Mouse (Mus musculus): ENCODE measurements at regions not wholly inside any gene's neighbourhood (a gene's known extent, or its start where the extent isn't known, plus 50 kb on each side); places are given as distances from the start of the nearest gene placed in this dataset.

DNA sequence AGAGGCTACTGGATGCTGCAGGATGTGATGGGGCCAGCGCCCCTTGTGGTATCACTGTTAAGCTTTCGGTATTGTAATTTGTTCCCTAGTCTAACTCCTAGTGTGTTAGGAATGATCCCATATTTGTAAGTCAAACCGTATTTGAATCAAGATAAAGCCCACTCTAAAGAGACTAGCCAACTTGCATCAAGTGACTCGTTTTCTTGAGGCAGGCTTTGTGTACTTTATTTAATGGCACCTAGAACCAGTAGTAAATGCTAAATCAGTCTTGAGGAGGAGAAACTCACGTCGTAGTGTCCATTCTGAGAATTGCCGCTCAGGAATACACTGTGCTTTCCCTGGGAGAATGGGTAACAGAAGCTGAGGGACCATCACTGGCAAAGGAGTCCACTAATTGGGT is 89.9 kb upstream of the Bmp4 start:
- DNase-seq (ENCODE audit: low read depth, low spot score), result no peak
- TF ChIP-seq GABPA (IDR thresholded peaks at IDR 0.05; ENCODE audit: low read depth, low read length) (no peak), RCOR1 (IDR thresholded peaks at IDR 0.05; ENCODE audit: low read depth, low read length) (no peak), TCF12 (IDR thresholded peaks at IDR 0.05; ENCODE audit: low read depth, low read length) (no peak), POLR2AphosphoS5 (IDR thresholded peaks at IDR 0.05; ENCODE audit: borderline replicate concordance, low read depth, low read length) (no peak), SIN3A (IDR thresholded peaks at IDR 0.05; ENCODE audit: low read length) (no peak), MYC (IDR thresholded peaks at IDR 0.05; ENCODE audit: low read depth, low read length) (no peak), ETS1 (IDR thresholded peaks at IDR 0.05; ENCODE audit: low read depth, low read length) (no peak), ZKSCAN1 (IDR thresholded peaks at IDR 0.05; ENCODE audit: low read depth, low read length) (no peak), MAZ (IDR thresholded peaks at IDR 0.05; ENCODE audit: low read depth, low read length) (no peak), USF2 (IDR thresholded peaks at IDR 0.05; ENCODE audit: borderline replicate concordance in 1 of 2, insufficient read depth in 1 of 2, low read depth in 1 of 2, low read length in 2 of 2) (no peak)
- Histone ChIP-seq H3K27ac (ENCODE audit: control insufficient read depth, low read depth, low read length) (no peak overlapping the region), H3K27me3 (ENCODE audit: control insufficient read depth in 1 of 2, insufficient read depth in 2 of 2, low read length in 2 of 2) (no peaks in the 10 kb centered on the region), H3K79me2 (ENCODE audit: control insufficient read depth, insufficient read depth, low read length, poor library complexity) (no peaks in the 10 kb centered on the region), H3K9ac (ENCODE audit: control insufficient read depth, low read depth, low read length, poor library complexity, severe bottlenecking) (no peak overlapping the region), H3K4me1 (ENCODE audit: control insufficient read depth in 1 of 2, insufficient read depth in 2 of 2, low read length in 2 of 2) (peaks cover 0 to 4% of the 10 kb centered on the region in 2 experiments; a peak in 2 of 4 replicates), H3K36me3 (ENCODE audit: control insufficient read depth in 1 of 2, insufficient read depth in 2 of 2, low read length in 2 of 2) (no peaks in the 10 kb centered on the region), H3K9me3 (replicated peaks; ENCODE audit: insufficient read depth, low read length) (no peaks in the 10 kb centered on the region), H3K4me3 (ENCODE audit: control insufficient read depth in 1 of 2, insufficient read depth in 1 of 2, low read depth in 2 of 2, low read length in 2 of 2) (no peak overlapping the region)

DNA sequence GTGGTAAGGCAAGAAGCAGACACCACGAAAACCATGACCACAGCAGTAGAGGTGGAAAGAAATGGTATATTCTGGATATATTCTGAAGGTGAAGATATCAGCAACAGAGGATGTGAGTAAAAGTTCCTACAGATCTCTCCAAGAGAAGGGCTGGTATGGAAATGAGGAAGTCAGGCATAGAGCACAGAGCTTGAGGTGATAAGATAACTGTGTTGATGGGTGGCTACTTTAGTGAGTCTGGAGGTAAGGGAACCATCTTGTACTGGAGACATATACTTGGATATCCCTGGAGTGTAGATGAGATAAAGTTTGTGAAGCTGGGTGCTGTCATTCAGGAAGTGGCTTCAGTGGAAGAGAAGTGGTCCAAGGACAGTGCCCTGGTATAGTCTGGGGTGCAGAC is 85.5 kb upstream of the Bmp4 start:
- TF ChIP-seq NELFE (IDR thresholded peaks at IDR 0.05; ENCODE audit: low read depth, low read length) (no peak), EP300 (IDR thresholded peaks at IDR 0.05; ENCODE audit: low read depth in 1 of 2, low read length in 2 of 2) (peak; percentile 45 to 65; a peak in 3 of 4 replicates), GATA1 (IDR thresholded peaks at IDR 0.05; ENCODE audit: low read depth, low read length) (peak; percentile 69)
- Histone ChIP-seq H3K27ac (ENCODE audit: control insufficient read depth, low read depth, low read length) (no peak overlapping the region), H3K9ac (ENCODE audit: control insufficient read depth, low read depth, low read length, poor library complexity, severe bottlenecking) (no peak overlapping the region), H3K4me1 (ENCODE audit: control insufficient read depth in 1 of 2, insufficient read depth in 2 of 2, low read length in 2 of 2) (peaks cover 0 to 4% of the 10 kb centered on the region in 2 experiments; a peak in 2 of 4 replicates), H3K36me3 (ENCODE audit: control insufficient read depth in 1 of 2, insufficient read depth in 2 of 2, low read length in 2 of 2) (no peaks in the 10 kb centered on the region), H3K9me3 (replicated peaks; ENCODE audit: insufficient read depth, low read length) (no peaks in the 10 kb centered on the region), H3K27me3 (ENCODE audit: control insufficient read depth in 1 of 2, insufficient read depth in 2 of 2, low read length in 2 of 2) (no peaks in the 10 kb centered on the region), H3K4me3 (ENCODE audit: control insufficient read depth in 1 of 2, insufficient read depth in 1 of 2, low read depth in 2 of 2, low read length in 2 of 2) (no peak overlapping the region), H3K79me2 (ENCODE audit: control insufficient read depth, insufficient read depth, low read length, poor library complexity) (no peaks in the 10 kb centered on the region)
- DNase-seq (ENCODE audit: low read depth, low spot score), result peak; percentile 53

DNA sequence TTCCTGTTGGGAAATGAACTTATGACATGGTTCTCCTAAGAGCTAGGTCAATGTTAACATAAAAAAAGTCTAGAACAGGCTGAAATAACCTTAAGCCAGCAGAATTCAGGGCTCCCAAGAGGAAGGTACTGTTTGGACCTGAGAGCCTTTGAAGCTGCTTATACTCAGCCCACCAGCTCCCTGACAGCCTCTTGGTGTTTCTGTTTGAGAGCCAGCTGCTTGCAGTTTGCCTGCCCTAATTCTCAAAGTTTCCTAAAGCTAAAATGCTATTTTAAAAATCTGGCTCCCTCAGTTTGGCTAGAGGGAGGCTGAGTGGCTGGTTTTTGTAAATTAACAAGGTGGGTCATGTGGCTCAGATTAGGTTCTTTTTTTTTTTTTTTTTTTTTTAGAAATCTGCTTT is 72.5 kb upstream of the Bmp4 start:
- Histone ChIP-seq H3K9ac (ENCODE audit: control insufficient read depth, low read depth, low read length, poor library complexity, severe bottlenecking) (no peak overlapping the region), H3K9me3 (replicated peaks; ENCODE audit: insufficient read depth, low read length) (no peaks in the 10 kb centered on the region), H3K27me3 (ENCODE audit: control insufficient read depth in 1 of 2, insufficient read depth in 2 of 2, low read length in 2 of 2) (no peaks in the 10 kb centered on the region), H3K79me2 (ENCODE audit: control insufficient read depth, insufficient read depth, low read length, poor library complexity) (no peaks in the 10 kb centered on the region), H3K27ac (ENCODE audit: control insufficient read depth, low read depth, low read length) (no peak overlapping the region), H3K36me3 (ENCODE audit: control insufficient read depth in 1 of 2, insufficient read depth in 2 of 2, low read length in 2 of 2) (no peaks in the 10 kb centered on the region), H3K4me3 (ENCODE audit: control insufficient read depth in 1 of 2, insufficient read depth in 1 of 2, low read depth in 2 of 2, low read length in 2 of 2) (no peak overlapping the region), H3K4me1 (ENCODE audit: control insufficient read depth in 1 of 2, insufficient read depth in 2 of 2, low read length in 2 of 2) (no peaks in the 10 kb centered on the region)
- no peak for DNase-seq (ENCODE audit: low read depth, low spot score)
- no peak for TF ChIP-seq MYC (IDR thresholded peaks at IDR 0.05; ENCODE audit: low read depth, low read length)
- no peak for TF ChIP-seq RCOR1 (IDR thresholded peaks at IDR 0.05; ENCODE audit: low read depth, low read length)
- TF ChIP-seq MEF2A (IDR thresholded peaks at IDR 0.05; ENCODE audit: extremely low read depth, insufficient replicate concordance, low read depth, low read length, poor library complexity, severe bottlenecking), result no peak
